Mouse (Mus musculus): ENCODE measurements around the gene Tent4a. TPM values are rescaled to one million over a fixed set of nuclear protein-coding genes. Genes with fewer than 3 reads are reported as not detected.

The Tent4a gene
- polyA plus RNA-seq, 1 experiment = 13.9 TPM

DNA sequence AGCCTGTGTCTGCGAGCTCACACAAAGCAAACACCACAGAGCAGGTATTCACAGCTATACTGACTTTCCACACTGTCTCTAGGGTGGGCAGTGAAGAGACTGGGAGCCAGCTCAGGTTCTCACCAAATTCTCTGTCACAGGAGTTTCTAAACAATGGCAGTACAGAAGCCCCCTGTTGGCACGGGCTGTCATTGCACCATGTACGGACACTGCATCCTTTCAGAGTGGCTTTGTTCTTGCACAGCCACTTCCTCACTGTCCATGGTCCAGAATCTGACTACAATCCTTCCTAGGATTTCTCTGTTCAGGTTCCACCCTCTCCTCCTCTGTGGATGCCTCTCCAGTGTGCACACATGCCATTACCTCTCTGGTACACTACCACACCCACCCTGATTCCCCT is 10.6 kb upstream of the Tent4a start:
- no peak for DNase-seq (ENCODE audit: low spot score)

DNA sequence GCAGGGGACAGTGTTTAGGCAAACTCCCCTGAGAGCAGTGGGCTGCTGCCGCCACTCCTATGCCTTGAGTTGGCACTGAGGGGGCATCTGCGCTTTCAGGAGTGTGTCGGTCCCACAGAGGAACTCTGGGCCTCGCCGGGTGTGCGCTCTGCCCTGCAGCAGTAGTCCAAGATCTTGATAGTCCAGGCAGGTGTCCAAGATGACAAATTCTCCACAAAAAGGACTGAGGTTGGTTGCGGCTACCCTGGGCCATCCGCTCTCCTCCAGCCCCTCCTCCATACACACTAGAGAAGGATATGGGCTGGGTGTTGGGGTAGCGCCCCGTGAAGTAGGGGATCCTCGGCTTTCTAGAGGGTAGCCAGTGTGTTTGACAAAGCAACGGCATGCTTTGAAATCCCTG is 9.2 kb upstream of the Tent4a start:
- DNase-seq (ENCODE audit: low spot score) = no peak

GRCm38 (mm10) chr13:69542571-69543352 is 8.3 kb upstream of the Tent4a start:
- DNase-seq (ENCODE audit: low spot score) = no peak

DNA sequence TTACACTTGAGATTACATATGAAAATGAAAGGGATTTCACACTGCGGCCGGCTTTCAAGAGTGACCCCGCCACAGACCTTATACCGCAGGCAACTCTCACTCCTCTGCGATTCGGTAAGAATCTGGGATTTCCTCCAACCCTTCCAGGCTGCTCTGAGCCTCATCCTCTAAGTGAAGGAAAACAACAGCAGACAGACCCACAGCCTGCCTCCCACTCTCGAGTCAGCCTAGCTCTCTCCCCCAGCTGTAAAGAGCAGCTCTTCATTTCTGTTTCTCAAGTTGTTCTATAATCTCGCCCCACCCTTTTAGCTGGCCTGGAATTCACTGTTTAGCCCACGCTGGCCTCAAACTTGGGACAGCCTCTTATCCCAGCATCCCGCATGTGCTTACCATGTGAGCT is 7.4 kb upstream of the Tent4a start:
- DNase-seq (ENCODE audit: low spot score) = no peak

DNA sequence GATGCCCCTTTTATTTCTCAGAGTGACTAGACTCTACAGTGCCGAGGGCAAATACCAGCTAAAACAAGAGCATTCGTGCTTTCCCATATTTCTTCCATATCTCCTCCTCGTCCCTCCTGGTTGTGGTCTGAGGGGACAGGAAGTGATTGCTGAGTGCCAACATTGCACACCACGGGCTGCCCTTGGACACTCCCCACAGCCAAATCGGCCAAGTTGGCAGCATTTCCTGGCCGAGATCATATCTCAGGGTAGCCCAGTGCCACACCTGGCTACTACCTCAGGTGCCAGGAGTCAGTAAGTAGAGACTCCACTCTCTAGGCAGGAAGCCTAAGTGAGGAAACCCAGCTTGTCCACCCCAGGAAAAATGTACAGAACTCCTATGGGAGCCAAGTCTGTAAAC is 6.8 kb upstream of the Tent4a start:
- no peak for DNase-seq (ENCODE audit: low spot score)

DNA sequence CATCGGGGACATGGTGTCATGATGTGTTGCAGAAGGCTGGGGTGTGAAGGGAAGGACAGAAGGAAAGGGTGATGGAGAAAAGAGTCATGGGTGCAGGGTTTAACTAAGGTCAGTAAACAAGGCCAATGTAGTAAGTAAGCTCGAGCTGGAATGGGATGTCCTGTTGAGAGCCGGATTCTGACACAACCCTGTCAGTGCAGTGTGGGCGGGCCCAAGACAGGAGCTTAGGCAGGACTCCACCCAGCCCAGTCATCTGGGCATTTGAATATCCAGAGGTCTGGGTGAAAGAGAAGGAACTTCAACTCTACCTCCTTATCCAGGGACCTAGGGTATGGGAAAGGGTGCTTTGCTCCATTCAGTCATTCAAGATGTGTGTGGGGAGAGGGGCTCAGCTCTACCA is 3.9 kb upstream of the Tent4a start:
- DNase-seq (ENCODE audit: low spot score) = no peak

DNA sequence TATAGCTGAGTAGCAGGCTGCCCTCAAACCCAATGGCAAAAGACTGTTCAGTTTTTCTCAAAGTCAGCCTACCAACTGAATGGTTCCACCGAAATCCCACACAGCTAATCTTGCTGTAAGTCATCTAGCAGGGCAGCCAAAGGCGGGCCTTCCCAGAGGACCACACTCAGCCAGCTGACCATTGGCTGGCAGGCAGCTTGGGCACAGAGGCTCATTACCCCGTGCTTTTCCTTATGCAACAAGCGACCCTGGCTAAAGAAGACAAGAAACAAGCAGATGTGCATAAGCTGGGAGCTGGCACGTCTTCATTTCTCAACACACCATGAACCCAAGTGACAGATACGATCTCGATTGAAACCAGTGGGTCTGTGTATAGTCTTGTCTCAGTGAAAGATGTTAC is 2.9 kb upstream of the Tent4a start:
- no peak for DNase-seq (ENCODE audit: low spot score)

GRCm38 (mm10) chr13:69536021-69536420 is 1.6 kb upstream of the Tent4a start:
- DNase-seq (ENCODE audit: low spot score) = no peak

DNA sequence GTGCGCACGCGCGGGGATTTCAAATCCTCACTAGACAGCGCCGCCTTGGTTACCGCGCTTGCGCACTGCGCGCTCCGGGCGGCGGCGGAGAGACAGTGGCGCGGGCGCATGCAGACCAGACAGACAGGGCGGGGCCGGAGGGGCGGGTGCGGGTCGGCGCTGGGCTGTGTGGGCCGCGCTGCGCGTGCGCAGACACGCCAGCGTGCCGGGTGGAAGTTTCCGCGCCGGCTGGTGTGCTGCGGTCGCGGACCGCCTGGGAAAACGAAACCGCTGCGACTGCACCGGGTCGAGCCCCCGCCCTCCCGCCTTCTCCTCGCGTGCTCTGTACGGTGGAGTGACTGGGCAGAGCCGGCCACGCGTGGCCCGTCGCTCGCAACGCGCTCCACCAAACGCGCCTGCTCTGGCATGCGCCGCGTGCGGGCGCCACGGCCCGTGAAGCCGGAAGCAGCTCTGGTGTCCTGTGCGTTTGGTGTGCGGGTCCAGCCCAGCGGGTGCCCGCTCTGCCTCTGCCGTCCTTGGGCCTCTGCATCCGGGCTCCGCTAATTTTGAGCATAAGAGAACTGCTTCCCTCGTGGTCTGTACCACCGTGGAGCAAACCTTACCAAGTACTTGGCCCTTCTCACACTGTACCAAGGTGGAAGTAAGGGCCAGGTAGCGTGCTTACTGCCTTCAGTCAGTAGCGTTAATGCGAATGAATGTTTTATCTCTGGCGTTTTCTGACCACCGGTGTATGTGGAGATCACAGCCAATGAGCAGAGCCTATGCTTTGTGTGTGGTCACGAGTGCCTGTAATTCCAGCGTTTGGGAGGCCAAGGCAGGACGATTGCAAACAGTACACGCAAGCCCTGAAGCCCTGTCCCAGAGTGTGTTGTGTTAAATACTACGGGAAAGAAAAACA is 486 bp upstream of the Tent4a start:
- peak; percentile 96 for DNase-seq (ENCODE audit: low spot score)

GRCm38 (mm10) chr13:69533405-69534333 is 748 bp downstream of the Tent4a start, which contains the start of gene Nsun2:
Gene Nsun2 (plus strand): TSS chr13:69533746.
- DNase-seq (ENCODE audit: low spot score) = peak; percentile 49

GRCm38 (mm10) chr13:69532893-69533404 is 1.5 kb downstream of the Tent4a start:
- no peak for DNase-seq (ENCODE audit: low spot score)

DNA sequence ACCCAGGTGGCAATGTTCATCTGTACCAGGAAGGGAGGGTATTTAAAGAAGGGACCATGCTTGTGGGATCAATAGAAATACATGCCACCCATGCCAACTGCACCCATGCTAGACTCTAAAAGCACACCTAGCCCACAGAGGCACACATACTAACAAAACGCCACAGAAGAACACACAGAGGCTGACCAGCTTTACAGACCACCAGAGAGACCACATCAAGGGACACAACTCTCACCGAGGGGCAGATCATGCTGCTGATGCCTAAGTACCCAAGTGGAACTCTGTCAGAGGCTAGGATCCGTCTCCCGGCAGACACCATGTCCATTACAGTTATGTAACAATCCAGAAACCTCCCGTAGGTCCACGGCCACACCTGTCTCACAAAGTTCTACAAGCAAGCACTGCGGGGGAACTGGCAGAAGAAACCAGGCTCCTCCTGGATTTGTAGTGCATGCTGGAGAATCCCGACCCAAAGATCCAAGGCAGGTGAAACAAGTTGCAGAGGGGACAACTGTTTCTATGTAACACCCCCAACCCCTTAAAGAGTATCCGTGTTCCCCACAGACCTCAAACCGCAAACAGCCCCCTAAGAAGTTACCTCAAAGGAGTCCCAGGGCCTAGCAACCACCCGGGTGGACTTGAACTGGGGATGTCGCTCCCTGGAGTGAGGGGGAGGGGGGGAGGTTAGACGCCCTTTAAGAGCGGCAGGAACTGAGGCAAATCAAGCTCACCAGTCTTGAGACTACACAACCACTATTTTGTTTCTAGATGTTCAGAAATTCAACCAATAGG is 2.1 kb downstream of the Tent4a start:
- no peak for DNase-seq (ENCODE audit: low spot score)

DNA sequence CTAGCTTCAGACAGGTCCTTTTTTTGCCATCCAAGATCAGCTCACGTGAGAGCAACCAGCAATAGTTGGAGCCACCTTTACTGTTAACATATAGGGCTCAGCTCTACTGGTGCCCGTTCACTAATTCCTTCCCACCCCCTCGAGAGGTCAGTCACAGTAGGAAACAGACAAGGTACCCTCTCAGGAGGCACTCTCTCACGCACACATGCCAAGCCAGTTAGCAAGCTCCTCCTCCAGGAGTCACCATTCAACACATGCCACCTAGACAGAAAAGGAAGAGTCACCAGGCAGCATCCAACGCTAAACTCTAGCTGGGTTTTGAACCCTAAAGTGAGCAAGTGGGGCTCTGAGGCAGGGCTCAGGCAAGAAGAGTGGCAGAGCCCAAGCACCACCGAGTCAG is 3.0 kb downstream of the Tent4a start:
- DNase-seq (ENCODE audit: low spot score) = no peak

DNA sequence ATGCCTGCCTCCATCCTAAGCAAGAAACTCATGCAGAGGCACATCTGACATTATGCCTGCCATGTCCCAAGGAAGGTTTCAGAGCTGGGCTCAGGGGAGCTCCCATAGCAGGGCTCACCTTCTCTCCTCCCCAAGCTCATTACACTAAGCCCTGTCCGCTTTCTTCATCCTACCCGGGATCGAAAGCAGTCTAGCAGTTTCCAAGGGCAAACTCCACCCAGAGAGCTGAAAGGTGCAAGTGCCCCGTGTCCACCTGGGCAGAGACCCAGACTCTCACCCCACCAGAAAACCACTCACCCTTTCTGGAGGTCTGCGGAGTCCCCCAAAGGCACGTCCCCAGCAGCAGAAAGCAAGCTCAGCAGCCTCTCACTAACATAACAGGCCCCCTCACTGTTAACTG is 3.5 kb downstream of the Tent4a start:
- no peak for DNase-seq (ENCODE audit: low spot score)

DNA sequence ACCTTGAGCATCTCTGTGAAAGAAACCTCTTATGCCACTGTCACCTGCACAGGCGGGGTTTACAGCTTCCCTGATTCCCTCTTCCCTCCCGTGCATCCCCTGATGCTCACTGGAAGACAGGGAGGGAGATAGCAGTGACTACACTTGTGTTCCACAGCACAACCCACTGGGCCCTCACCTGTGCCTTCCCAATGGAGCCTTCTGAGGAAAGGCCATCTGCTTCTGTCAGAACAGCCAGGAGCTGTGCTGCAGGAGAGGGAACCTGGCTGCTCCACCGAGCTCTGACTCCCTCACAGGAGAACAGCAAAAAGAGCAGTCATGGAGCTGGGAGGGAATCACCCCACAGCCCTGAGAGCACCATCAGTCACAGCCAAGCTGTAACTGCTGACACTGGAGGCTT is 4.3 kb downstream of the Tent4a start:
- DNase-seq (ENCODE audit: low spot score) = no peak

DNA sequence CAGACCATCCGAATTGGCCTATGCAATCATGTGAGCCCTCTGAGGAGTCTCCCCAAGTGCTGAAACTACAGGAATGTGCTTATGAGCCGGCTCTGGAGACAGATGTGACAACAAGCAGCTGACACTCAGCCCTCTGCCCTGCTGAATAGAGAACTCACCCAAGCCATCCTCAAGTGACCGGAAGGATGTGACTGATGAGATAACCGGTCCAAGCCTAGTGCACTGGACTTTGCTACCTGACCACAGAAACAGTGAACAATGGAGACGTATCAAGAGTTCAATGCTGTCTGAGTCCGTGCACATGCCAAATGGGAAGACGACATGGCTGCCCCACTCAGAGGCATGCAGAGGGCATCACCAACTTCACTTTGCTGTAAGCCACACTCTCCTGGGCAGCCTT is 5.9 kb downstream of the Tent4a start:
- no peak for DNase-seq (ENCODE audit: low spot score)

DNA sequence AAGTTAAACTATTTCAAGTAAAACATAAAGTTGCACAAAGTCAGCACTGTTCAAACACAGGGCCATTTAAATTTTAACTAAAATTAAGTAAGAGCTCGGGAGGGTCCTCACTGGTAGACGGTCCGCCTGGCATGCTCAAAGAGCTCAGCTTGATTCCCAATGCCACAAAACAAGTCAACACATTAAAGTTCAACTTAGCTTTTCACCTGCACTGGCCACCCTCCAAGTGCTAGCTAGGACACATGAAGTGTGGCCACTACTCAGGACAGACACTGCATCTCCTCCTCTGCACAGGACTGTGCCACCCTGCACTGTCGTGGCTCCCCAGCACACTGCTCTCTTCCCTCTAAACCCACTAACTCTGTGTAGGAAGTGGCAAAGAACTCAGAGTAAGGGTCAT is 8.6 kb downstream of the Tent4a start:
- no peak for DNase-seq (ENCODE audit: low spot score)

DNA sequence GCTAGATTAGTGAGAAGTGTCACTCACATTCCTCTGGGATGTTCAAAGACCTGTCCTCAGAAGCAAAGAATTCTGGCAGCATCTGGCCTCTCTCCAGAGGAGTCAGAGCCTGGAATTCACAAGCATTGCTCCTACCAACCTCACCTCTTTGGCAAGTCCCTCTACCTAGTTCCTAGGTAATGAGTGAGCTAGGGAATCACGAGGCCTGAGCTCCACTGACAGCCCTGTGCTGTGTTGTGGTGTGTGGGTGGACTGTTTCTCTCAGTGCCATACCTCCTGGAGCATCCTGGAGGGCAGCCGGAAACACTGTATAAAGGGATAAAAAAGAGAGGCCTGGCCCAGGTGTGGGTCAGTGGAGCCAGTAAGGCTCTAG is 10.3 kb downstream of the Tent4a start:
- no peak for DNase-seq (ENCODE audit: low spot score)

GRCm38 (mm10) chr13:69523444-69524157 is 10.8 kb downstream of the Tent4a start:
- DNase-seq (ENCODE audit: low spot score) = no peak

DNA sequence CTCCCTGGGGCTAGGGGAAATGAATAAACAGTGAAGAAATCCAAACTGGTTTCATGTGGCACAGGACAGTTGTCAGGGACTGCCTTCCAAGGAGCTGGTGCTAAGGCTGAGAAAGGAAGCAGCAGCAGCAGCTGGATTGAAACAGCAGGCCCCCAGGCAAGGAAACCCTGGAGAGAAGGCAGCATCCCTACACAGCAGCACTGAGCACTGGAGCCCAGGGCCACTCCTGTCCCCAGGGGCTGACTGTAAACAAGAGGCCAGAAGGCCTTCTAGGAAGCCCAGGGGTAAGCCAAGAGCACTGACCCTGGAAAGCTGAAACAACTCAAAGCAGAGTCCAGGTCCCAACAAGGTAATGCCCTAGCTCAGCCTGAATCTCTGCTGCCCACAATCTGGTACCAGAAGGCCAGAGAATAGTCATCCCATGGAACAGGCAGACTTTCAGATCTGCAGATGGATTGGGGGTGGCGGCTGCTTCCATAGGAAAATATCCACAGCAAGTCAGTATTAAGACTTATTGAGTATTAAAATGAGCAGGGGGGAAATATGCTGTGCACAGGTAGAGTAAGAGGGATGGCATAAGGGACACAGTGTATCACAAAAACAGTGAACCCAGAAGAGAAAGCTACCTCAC is 12.1 kb downstream of the Tent4a start:
- DNase-seq (ENCODE audit: low spot score) = no peak
